ENCODE assay signal across 30 mouse cellular contexts in the genomic region with DNA sequence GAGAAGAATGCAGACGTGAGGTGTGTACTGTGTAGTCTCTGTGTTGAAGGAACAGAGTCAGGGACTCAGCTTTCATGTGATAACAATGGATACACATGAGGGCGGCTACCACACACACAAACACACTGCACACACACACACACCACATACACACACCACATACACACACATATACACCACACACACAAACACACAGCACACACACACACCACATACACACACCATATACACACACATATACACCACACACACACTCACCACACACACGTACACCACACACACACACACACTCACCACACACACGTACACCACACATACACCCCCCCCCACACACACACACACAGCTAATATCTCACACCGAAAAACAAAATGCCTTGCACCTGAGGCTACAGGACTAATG. TPM values are rescaled to one million over a fixed set of nuclear protein-coding genes. Genes with fewer than 3 reads are reported as not detected.
DNase-seq lines count a peak whose midpoint lies in the region; ATAC-seq and TF ChIP-seq lines count a peak whose summit lies in the region.
"Had no signal": no experiment of that assay in that cellular context is flagged by ENCODE, and none has a peak within 500 bp of the region (broad histone marks: within the 10 kb centered on the region; RNA-seq: fewer than 3 reads in every experiment).

No protein-coding gene starts in this region.

- H3K27ac ChIP-seq in heart, embryonic 14.5 days (replicated peaks in 1 of 2; ENCODE audit: control insufficient read depth in 1 of 2, insufficient read depth in 1 of 2, low read depth in 2 of 2, low read length in 2 of 2), result no peak overlapping the region
- no peak overlapping the region for H3K27ac ChIP-seq in heart, embryonic 11.5 days (ENCODE audit: low read depth, low read length)
- H3K27ac ChIP-seq in liver, embryonic 15.5 days (replicated peaks), result no peak overlapping the region
- no peak overlapping the region for H3K27ac ChIP-seq in liver, postnatal 0 days (ENCODE audit: low read depth)
- H3K27ac ChIP-seq in embryonic facial prominence, embryonic 12.5 days, result no peak overlapping the region
- no peak overlapping the region for H3K27ac ChIP-seq in hindbrain, embryonic 11.5 days (ENCODE audit: low read depth, low read length)
- H3K27ac ChIP-seq: embryonic facial prominence, embryonic 13.5 days; forebrain, embryonic 10.5 days; forebrain, embryonic 13.5 days; heart, adult 2 months; heart, embryonic 10.5 days; heart, embryonic 15.5 days; hindbrain, embryonic 10.5 days; hindbrain, embryonic 15.5 days had no signal

- H3K36me3 ChIP-seq in heart, embryonic 14.5 days (ENCODE audit: control insufficient read depth, insufficient read depth, low read length), result no peaks in the 10 kb centered on the region
- H3K36me3 ChIP-seq in heart, embryonic 11.5 days (ENCODE audit: control insufficient read depth, insufficient read depth, low read length), result no peaks in the 10 kb centered on the region
- H3K36me3 ChIP-seq in liver, embryonic 15.5 days (replicated peaks), result no peaks in the 10 kb centered on the region
- no peaks in the 10 kb centered on the region for H3K36me3 ChIP-seq in liver, postnatal 0 days (replicated peaks; ENCODE audit: insufficient read depth, low read length)
- H3K36me3 ChIP-seq in embryonic facial prominence, embryonic 12.5 days, result no peaks in the 10 kb centered on the region
- H3K36me3 ChIP-seq in hindbrain, embryonic 11.5 days (ENCODE audit: control insufficient read depth, insufficient read depth, low read length), result no peaks in the 10 kb centered on the region
- H3K36me3 ChIP-seq: embryonic facial prominence, embryonic 13.5 days; forebrain, embryonic 10.5 days; G1E; heart, embryonic 10.5 days; heart, embryonic 15.5 days; hindbrain, embryonic 10.5 days; hindbrain, embryonic 15.5 days had no signal

- H3K4me2 ChIP-seq in heart, embryonic 14.5 days (ENCODE audit: low read length), result no peak overlapping the region
- no peak overlapping the region for H3K4me2 ChIP-seq in heart, embryonic 11.5 days
- H3K4me2 ChIP-seq in liver, embryonic 15.5 days, result no peak overlapping the region
- no peak overlapping the region for H3K4me2 ChIP-seq in liver, postnatal 0 days (ENCODE audit: low read depth, low read length)
- H3K4me2 ChIP-seq in embryonic facial prominence, embryonic 12.5 days (replicated peaks), result no peak overlapping the region
- no peak overlapping the region for H3K4me2 ChIP-seq in hindbrain, embryonic 11.5 days (replicated peaks; ENCODE audit: low read depth, low read length)
- H3K4me2 ChIP-seq: embryonic facial prominence, embryonic 13.5 days; forebrain, embryonic 13.5 days; heart, embryonic 15.5 days; hindbrain, embryonic 15.5 days had no signal

- no peak overlapping the region for H3K4me3 ChIP-seq in heart, embryonic 14.5 days (ENCODE audit: control insufficient read depth in 1 of 2, insufficient read depth in 1 of 2, low read depth in 1 of 2, low read length in 2 of 2)
- H3K4me3 ChIP-seq in heart, embryonic 11.5 days (ENCODE audit: low read depth, low read length), result no peak overlapping the region
- H3K4me3 ChIP-seq in liver, embryonic 15.5 days (replicated peaks), result no peak overlapping the region
- H3K4me3 ChIP-seq in liver, postnatal 0 days (ENCODE audit: low read depth, low read length), result no peak overlapping the region
- no peak overlapping the region for H3K4me3 ChIP-seq in embryonic facial prominence, embryonic 12.5 days
- H3K4me3 ChIP-seq in hindbrain, embryonic 11.5 days (ENCODE audit: low read depth, low read length), result no peak overlapping the region
- H3K4me3 ChIP-seq: embryonic facial prominence, embryonic 13.5 days; forebrain, embryonic 10.5 days; forebrain, embryonic 13.5 days; heart, adult 2 months; heart, embryonic 10.5 days; heart, embryonic 15.5 days; hindbrain, embryonic 10.5 days; hindbrain, embryonic 15.5 days had no signal

- no peaks in the 10 kb centered on the region for H3K9me3 ChIP-seq in heart, embryonic 14.5 days (ENCODE audit: control insufficient read depth, low read length)
- no peaks in the 10 kb centered on the region for H3K9me3 ChIP-seq in heart, embryonic 11.5 days (replicated peaks; ENCODE audit: control insufficient read depth, low read length)
- H3K9me3 ChIP-seq in liver, embryonic 15.5 days (replicated peaks), result no peaks in the 10 kb centered on the region
- H3K9me3 ChIP-seq in liver, postnatal 0 days (ENCODE audit: low read length), result no peaks in the 10 kb centered on the region
- no peaks in the 10 kb centered on the region for H3K9me3 ChIP-seq in embryonic facial prominence, embryonic 12.5 days
- H3K9me3 ChIP-seq in hindbrain, embryonic 11.5 days (ENCODE audit: control insufficient read depth, low read length), result no peaks in the 10 kb centered on the region
- H3K9me3 ChIP-seq: embryonic facial prominence, embryonic 13.5 days; forebrain, embryonic 10.5 days; forebrain, embryonic 13.5 days; G1E; heart, embryonic 10.5 days; heart, embryonic 15.5 days; hindbrain, embryonic 10.5 days; hindbrain, embryonic 15.5 days had no signal

- WGBS in heart, embryonic 14.5 days, result 78% methylated on average over 5 of the region's 5 CpGs
- 78% methylated on average over 5 of the region's 5 CpGs for WGBS in heart, embryonic 11.5 days (ENCODE audit: insufficient replicate concordance)
- WGBS in liver, embryonic 15.5 days (ENCODE audit: insufficient replicate concordance), result 58% methylated on average over 5 of the region's 5 CpGs
- WGBS in liver, postnatal 0 days (ENCODE audit: insufficient replicate concordance), result 70% methylated on average over 5 of the region's 5 CpGs
- WGBS in embryonic facial prominence, embryonic 12.5 days, result 82% methylated on average over 5 of the region's 5 CpGs
- WGBS in hindbrain, embryonic 11.5 days, result 91% methylated on average over 5 of the region's 5 CpGs

- TF ChIP-seq CTCF in liver, postnatal 0 days (IDR thresholded peaks at IDR 0.05; ENCODE audit: low read depth), result no peak

- peaks cover 4 to 5% of the 10 kb centered on the region in 2 experiments; a peak in 1 of 4 replicates for H3K4me1 ChIP-seq in heart, embryonic 14.5 days (ENCODE audit: control insufficient read depth in 2 of 2, insufficient read depth in 2 of 2, low read length in 2 of 2)
- H3K4me1 ChIP-seq in heart, embryonic 11.5 days (ENCODE audit: control insufficient read depth, insufficient read depth, low read length), result no peaks in the 10 kb centered on the region
- H3K4me1 ChIP-seq in liver, embryonic 15.5 days (replicated peaks), result 0 out of 2 replicates have a peak, but pooled peaks cover 3% of the 10 kb centered on the region
- H3K4me1 ChIP-seq in liver, postnatal 0 days (ENCODE audit: insufficient read depth), result peaks cover 6% of the 10 kb centered on the region
- H3K4me1 ChIP-seq in embryonic facial prominence, embryonic 12.5 days, result no peaks in the 10 kb centered on the region; the same call in 1 of the 2 replicates
- H3K4me1 ChIP-seq in hindbrain, embryonic 11.5 days (replicated peaks; ENCODE audit: control insufficient read depth, insufficient read depth, low read length), result no peaks in the 10 kb centered on the region
- H3K4me1 ChIP-seq: forebrain, embryonic 10.5 days; heart, embryonic 15.5 days; hindbrain, embryonic 15.5 days had no signal

- no peak overlapping the region for H3K9ac ChIP-seq in heart, embryonic 14.5 days (ENCODE audit: low read length)
- no peak overlapping the region for H3K9ac ChIP-seq in heart, embryonic 11.5 days (ENCODE audit: low read depth, low read length)
- H3K9ac ChIP-seq in liver, embryonic 15.5 days, result no peak overlapping the region
- no peak overlapping the region for H3K9ac ChIP-seq in liver, postnatal 0 days (replicated peaks)
- H3K9ac ChIP-seq in embryonic facial prominence, embryonic 12.5 days, result no peak overlapping the region
- H3K9ac ChIP-seq in hindbrain, embryonic 11.5 days (ENCODE audit: low read depth, low read length), result no peak overlapping the region
- H3K9ac ChIP-seq: embryonic facial prominence, embryonic 13.5 days; forebrain, embryonic 13.5 days; heart, embryonic 15.5 days; hindbrain, embryonic 15.5 days had no signal

- H3K27me3 ChIP-seq in heart, embryonic 14.5 days (ENCODE audit: control insufficient read depth, insufficient read depth, low read length), result no peaks in the 10 kb centered on the region
- no peaks in the 10 kb centered on the region for H3K27me3 ChIP-seq in heart, embryonic 11.5 days (ENCODE audit: control insufficient read depth, insufficient read depth, low read length)
- no peaks in the 10 kb centered on the region for H3K27me3 ChIP-seq in liver, embryonic 15.5 days
- no peaks in the 10 kb centered on the region for H3K27me3 ChIP-seq in liver, postnatal 0 days (ENCODE audit: insufficient read depth, low read length)
- no peaks in the 10 kb centered on the region for H3K27me3 ChIP-seq in embryonic facial prominence, embryonic 12.5 days
- H3K27me3 ChIP-seq in hindbrain, embryonic 11.5 days (ENCODE audit: control insufficient read depth, insufficient read depth, low read length), result no peaks in the 10 kb centered on the region
- H3K27me3 ChIP-seq: CH12.LX; embryonic facial prominence, embryonic 13.5 days; forebrain, embryonic 13.5 days; heart, embryonic 15.5 days; hindbrain, embryonic 15.5 days had no signal

- no peak for DNase-seq in liver, postnatal 0 days
- no peak for DNase-seq in hindbrain, embryonic 11.5 days (ENCODE audit: low spot score)
- DNase-seq: adrenal gland, adult 2 months; adrenal gland, postnatal 14 days; B cell, adult 2 months; cerebellum, adult 11-12 months; cerebellum, adult 8-10 months; cerebellum, postnatal 10 days; cerebellum, postnatal 36 days; embryo, embryonic 11 days; gastrocnemius, postnatal 10 days; gastrocnemius, postnatal 36 days; heart, adult 2 months; heart, postnatal 10 days; heart, postnatal 36 days had no signal

- ATAC-seq in heart, embryonic 14.5 days (ENCODE audit: insufficient number of reproducible peaks, insufficient read depth, low FRiP score, low read depth), result peak; percentile 21; the same call in 1 of the 2 replicates
- no peak for ATAC-seq in heart, embryonic 11.5 days (replicated peaks; ENCODE audit: insufficient number of reproducible peaks, low FRiP score, low TSS enrichment)
- ATAC-seq in liver, embryonic 15.5 days (ENCODE audit: insufficient read depth), result peak; percentile 32; the same call in 1 of the 2 replicates
- no peak for ATAC-seq in liver, postnatal 0 days
- ATAC-seq in embryonic facial prominence, embryonic 12.5 days (ENCODE audit: insufficient number of reproducible peaks, insufficient read depth, low FRiP score, low TSS enrichment), result 0 out of 2 replicates have a peak, but pooled peaks have one; percentile 47
- ATAC-seq in hindbrain, embryonic 11.5 days (ENCODE audit: low FRiP score), result no peak
- ATAC-seq: forebrain, embryonic 13.5 days; forebrain, embryonic 16.5 days; intestine, postnatal 0 days had no signal

- no peak for TF ChIP-seq EP300 in liver, postnatal 0 days (IDR thresholded peaks at IDR 0.05; ENCODE audit: low read depth)

RNA-seq across cellular contexts. Expression of gene Mapk3, which starts 17.9 kb away (rescaled TPM):
- 51.7 and 57.3 TPM in 2 replicates for polyA plus RNA-seq in heart, embryonic 14.5 days (2014; fragmentation: Nextera tagmentation; extraction: Ambion mirVana)
- 48.2 and 52.1 TPM in 2 replicates for polyA plus RNA-seq in heart, embryonic 11.5 days (2014; fragmentation: Nextera tagmentation; extraction: Ambion mirVana)
- polyA plus RNA-seq in liver, embryonic 15.5 days (2015; fragmentation: Nextera tagmentation; extraction: Ambion mirVana), result 20.0 and 23.5 TPM in 2 replicates
- 20.3 and 21.0 TPM in 2 replicates for polyA plus RNA-seq in liver, postnatal 0 days (2015; fragmentation: Nextera tagmentation; extraction: Ambion mirVana)
- 52.2 and 54.5 TPM in 2 replicates for polyA plus RNA-seq in embryonic facial prominence, embryonic 12.5 days (2016; fragmentation: Nextera tagmentation; extraction: Ambion mirVana)
- polyA plus RNA-seq in hindbrain, embryonic 11.5 days (2014; fragmentation: Nextera tagmentation; extraction: Ambion mirVana), result 47.2 and 51.8 TPM in 2 replicates

RNA-seq across cellular contexts. Expression of gene Gdpd3, which starts 24.7 kb away (rescaled TPM):
- 0.67 and 2.7 TPM in 2 replicates for polyA plus RNA-seq in heart, embryonic 14.5 days (2014; fragmentation: Nextera tagmentation; extraction: Ambion mirVana)
- 0.92 and 1.4 TPM in 2 replicates for polyA plus RNA-seq in heart, embryonic 11.5 days (2014; fragmentation: Nextera tagmentation; extraction: Ambion mirVana)
- 0.74 and 0.84 TPM in 2 replicates for polyA plus RNA-seq in liver, embryonic 15.5 days (2015; fragmentation: Nextera tagmentation; extraction: Ambion mirVana)
- polyA plus RNA-seq in liver, postnatal 0 days (2015; fragmentation: Nextera tagmentation; extraction: Ambion mirVana), result 0.77 and 1.6 TPM in 2 replicates
- 1.00 and 1.6 TPM in 2 replicates for polyA plus RNA-seq in embryonic facial prominence, embryonic 12.5 days (2016; fragmentation: Nextera tagmentation; extraction: Ambion mirVana)
- polyA plus RNA-seq in hindbrain, embryonic 11.5 days (2014; fragmentation: Nextera tagmentation; extraction: Ambion mirVana), result 0.97 and 1.4 TPM in 2 replicates

RNA-seq across cellular contexts. Expression of gene Coro1a, which starts 33.9 kb away (rescaled TPM):
- 10.2 and 13.7 TPM in 2 replicates for polyA plus RNA-seq in heart, embryonic 14.5 days (2014; fragmentation: Nextera tagmentation; extraction: Ambion mirVana)
- polyA plus RNA-seq in heart, embryonic 11.5 days (2014; fragmentation: Nextera tagmentation; extraction: Ambion mirVana), result 13.1 and 13.8 TPM in 2 replicates
- polyA plus RNA-seq in liver, embryonic 15.5 days (2015; fragmentation: Nextera tagmentation; extraction: Ambion mirVana), result 109 and 118 TPM in 2 replicates
- 121 and 130 TPM in 2 replicates for polyA plus RNA-seq in liver, postnatal 0 days (2015; fragmentation: Nextera tagmentation; extraction: Ambion mirVana)
- polyA plus RNA-seq in embryonic facial prominence, embryonic 12.5 days (2016; fragmentation: Nextera tagmentation; extraction: Ambion mirVana), result 37.8 and 39.0 TPM in 2 replicates
- 45.3 and 47.8 TPM in 2 replicates for polyA plus RNA-seq in hindbrain, embryonic 11.5 days (2014; fragmentation: Nextera tagmentation; extraction: Ambion mirVana)

RNA-seq across cellular contexts. Expression of gene Ypel3, which starts 35.3 kb away (rescaled TPM):
- polyA plus RNA-seq in heart, embryonic 14.5 days (2014; fragmentation: Nextera tagmentation; extraction: Ambion mirVana), result 102 and 121 TPM in 2 replicates
- 79.6 and 84.9 TPM in 2 replicates for polyA plus RNA-seq in heart, embryonic 11.5 days (2014; fragmentation: Nextera tagmentation; extraction: Ambion mirVana)
- polyA plus RNA-seq in liver, embryonic 15.5 days (2015; fragmentation: Nextera tagmentation; extraction: Ambion mirVana), result 103 and 119 TPM in 2 replicates
- polyA plus RNA-seq in liver, postnatal 0 days (2015; fragmentation: Nextera tagmentation; extraction: Ambion mirVana), result 65.0 and 74.7 TPM in 2 replicates
- 118 and 119 TPM in 2 replicates for polyA plus RNA-seq in embryonic facial prominence, embryonic 12.5 days (2016; fragmentation: Nextera tagmentation; extraction: Ambion mirVana)
- 114 and 119 TPM in 2 replicates for polyA plus RNA-seq in hindbrain, embryonic 11.5 days (2014; fragmentation: Nextera tagmentation; extraction: Ambion mirVana)

RNA-seq across cellular contexts. Expression of gene Tbx6, which starts 39.8 kb away (rescaled TPM):
- 0.26 TPM in 1 of 2 replicates, not detected in the other for polyA plus RNA-seq in heart, embryonic 14.5 days (2014; fragmentation: Nextera tagmentation; extraction: Ambion mirVana)
- 0.31 and 0.45 TPM in 2 replicates for polyA plus RNA-seq in heart, embryonic 11.5 days (2014; fragmentation: Nextera tagmentation; extraction: Ambion mirVana)
- 0.50 and 0.79 TPM in 2 replicates for polyA plus RNA-seq in liver, embryonic 15.5 days (2015; fragmentation: Nextera tagmentation; extraction: Ambion mirVana)
- 0.14 and 0.29 TPM in 2 replicates for polyA plus RNA-seq in liver, postnatal 0 days (2015; fragmentation: Nextera tagmentation; extraction: Ambion mirVana)
- polyA plus RNA-seq in embryonic facial prominence, embryonic 12.5 days (2016; fragmentation: Nextera tagmentation; extraction: Ambion mirVana), result 0.61 and 0.85 TPM in 2 replicates
- 0.25 and 0.79 TPM in 2 replicates for polyA plus RNA-seq in hindbrain, embryonic 11.5 days (2014; fragmentation: Nextera tagmentation; extraction: Ambion mirVana)

Comparison
In these comparisons a context has a peak if more than half of its experiments do, and no peak if none do; other contexts are left out.
1. ATAC-seq: peak in heart, embryonic 14.5 days (single experiment), liver, embryonic 15.5 days (single experiment) and embryonic facial prominence, embryonic 12.5 days (single experiment); none in heart, embryonic 11.5 days (single experiment), liver, postnatal 0 days (single experiment) and hindbrain, embryonic 11.5 days (single experiment).